Mouse (Mus musculus) gastrocnemius, postnatal 4 days (tissue): ENCODE results near the gene Mogs. TPM values are rescaled to one million over a fixed set of nuclear protein-coding genes. Genes with fewer than 3 reads are reported as not detected.
A peak's percentile ranks its signal among the peaks of the same experiment; 100 is the strongest.
"Not testable (repeated sequence)": the region's sequence is repeated elsewhere in the genome, so short reads cannot be mapped to it uniquely, and the experiment has no call there.

Experiments
- DNase-seq, 2 experiments: peaks; one replicate each; pipeline ENCODE4 v3.0.0; 2021 to 2022; ENCODE audit warnings: low spot score in 2 of 2, mixed read lengths in 2 of 2
- microRNA-seq: library from miRNA; unstranded; fragments of <30 nt; microRNA quantifications from one replicate; pipeline ENCODE4 v1.2.0, GENCODE M21; 2021
- total RNA-seq, 2 experiments: library from RNA; stranded (reverse); gene quantifications; 2 replicates each; pipeline ENCODE4 v1.2.3; 2021

Gene Mogs
- total RNA-seq, 2 experiments from 2014 or later = 20.0 to 21.9 TPM

DNA sequence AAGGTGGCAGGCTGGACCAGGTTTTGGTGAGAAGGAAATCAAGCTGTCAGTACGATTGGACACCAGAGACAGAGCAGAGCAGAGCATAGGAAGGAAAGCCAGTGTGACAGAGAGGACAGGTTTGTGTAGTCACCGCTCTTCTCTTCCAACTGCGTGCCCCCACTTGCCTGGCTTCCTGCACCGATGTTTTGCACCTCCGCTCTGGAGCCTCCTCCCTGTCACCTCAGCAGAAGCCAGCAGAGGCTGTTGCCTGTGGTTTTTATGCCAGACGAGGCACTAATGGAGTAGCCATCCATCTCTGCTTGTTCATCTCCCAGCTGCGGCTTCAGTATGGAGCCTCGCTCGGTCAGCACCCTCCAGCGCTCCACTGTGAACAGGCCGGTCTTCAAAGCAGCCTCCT, 27.6 kb downstream of the Mogs start:
- DNase-seq = no peak

DNA sequence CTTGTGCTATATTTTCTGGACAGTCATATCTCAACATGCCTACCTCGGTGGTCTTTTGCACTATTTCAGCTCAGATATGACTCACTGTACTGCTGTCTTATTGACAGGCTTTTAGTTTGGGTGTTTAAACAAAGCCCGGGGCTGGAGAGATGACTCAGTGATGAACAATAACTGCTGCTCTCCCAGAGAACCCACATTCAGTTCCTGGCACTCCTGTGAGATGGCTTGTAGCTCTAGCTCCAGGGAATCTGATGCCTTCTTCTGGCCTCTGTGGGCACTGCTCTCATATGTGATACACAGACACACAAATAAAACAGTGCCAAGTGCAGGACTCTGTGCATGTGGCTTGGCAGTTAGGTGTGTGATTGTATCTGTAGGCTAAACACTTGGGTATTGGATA, 29.9 kb downstream of the Mogs start:
- no peak for DNase-seq

DNA sequence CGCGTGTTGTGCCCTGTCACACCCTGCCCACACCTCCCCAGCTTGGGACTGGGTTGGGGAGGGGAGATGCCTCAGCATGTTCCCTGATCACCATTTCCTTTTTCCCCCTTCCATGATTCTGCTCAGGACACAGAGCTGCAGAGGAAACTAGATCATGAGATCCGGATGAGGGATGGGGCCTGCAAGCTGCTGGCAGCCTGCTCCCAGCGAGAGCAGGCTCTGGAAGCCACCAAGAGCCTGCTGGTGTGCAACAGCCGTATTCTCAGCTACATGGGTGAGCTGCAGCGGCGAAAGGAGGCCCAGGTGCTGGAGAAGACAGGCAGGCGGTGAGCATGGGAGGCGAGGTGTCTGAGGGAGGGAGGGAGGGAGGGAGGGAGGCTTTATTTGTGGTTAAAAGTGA, 30.5 kb downstream of the Mogs start:
- no peak for DNase-seq

DNA sequence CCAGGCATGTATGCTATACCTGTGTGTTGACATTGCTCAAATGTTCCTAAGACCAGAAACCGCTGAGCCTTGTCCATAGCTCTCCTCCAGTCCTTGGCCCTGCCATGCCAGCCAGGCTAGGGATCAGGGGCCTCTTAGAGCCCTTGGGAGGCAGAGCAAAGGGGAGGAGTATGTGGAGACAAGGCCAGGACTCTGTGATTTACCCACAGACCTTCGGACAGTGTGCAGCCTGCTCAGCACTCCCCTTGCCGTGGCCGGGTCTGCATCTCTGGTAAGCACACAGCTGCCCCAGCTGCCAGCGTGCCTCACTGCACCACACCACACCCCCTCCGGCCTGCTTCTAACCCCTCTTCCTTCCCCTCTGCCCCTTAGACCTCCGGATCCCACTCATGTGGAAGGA, 32.0 kb downstream of the Mogs start:
- DNase-seq = no peak

DNA sequence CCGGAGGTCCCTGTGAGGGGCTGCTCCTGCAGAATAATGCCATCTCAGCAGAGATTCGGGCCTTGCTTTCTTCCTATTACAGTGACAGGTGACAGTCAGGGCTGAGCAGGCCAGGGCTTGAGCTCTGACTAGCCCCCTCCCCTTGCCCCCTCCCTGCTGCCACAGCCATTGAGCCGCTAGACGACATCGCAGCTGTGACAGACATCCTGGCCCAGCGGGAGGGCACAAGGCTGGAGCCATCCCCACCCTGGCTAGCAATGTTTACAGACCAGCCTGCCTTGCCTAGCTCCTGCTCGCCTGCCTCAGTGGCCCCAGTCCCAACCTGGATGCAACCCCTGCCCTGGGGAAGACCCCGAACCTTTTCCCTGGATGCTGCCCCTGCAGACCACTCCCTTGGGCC, 36.4 kb downstream of the Mogs start:
- DNase-seq = no peak

DNA sequence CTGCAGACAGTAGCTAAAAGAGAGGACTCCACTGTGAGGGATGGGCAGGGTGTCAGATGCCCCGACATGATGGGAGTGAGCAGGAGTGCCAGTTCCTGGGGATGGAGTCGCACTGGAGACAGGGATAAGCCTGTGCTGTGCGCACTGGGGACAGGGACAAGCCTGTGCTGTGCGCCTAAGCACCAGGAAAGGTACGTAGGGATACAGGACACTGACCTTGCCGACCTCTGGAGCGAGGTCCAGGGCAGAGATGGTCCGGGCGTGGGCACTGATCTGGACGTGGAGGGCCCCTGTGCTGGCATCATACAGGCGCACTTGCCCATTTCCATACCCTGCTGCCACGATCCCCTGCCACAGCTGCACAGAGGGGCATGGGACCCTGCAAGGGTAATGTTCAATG, 37.7 kb downstream of the Mogs start:
- DNase-seq = no peak

DNA sequence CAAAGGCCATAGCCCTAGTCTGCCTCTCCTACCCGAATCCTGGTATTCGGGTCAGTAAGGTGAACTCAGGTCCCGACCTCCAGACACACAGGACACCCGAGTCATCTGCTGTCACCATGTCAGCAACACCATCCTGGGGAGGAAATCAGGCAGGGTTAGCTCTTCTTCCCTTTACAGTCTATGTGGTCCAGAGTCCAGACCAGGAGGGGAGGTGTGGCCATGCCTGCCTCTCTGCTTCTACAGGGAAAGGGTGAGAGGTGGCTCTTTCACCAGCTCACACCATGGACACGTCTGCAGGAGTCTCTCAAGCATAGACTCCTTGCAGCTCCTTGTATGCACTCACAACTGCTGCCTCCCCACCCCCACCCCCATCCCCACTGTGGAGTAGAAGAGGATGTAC, 38.2 kb downstream of the Mogs start:
- DNase-seq = no peak

DNA sequence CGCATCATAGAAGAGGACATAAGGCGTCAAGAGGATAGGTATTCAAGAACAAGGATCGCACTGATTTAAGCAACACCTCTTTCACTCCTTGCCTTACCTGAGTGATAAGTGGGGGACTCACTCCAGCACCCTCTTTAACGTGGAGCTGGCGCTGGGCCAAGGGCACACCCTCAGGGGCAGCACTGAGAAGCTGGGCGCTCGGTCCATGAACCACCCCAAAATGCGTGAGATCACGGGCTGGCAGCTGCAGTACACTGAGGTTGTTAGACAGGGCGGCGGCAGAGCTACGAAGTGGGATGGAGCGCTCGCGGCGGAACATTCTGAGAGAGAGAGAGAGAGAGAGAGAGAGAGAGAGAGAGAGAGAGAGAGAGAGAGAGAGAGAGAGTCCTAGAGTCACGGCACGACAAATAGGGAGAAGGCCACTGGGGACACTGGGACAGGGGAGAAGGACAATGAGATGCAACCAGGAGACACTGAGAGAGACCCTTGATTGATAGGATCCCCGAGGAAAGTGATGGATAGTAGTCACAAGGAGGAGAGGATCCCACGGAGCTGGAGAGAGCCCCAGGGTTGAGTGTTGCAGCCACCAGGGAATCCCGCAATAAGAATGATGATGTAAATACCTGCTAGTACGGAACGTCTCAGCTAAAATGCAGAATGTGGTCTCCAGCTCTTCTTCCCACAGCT, 40.4 kb downstream of the Mogs start:
- DNase-seq = peak in 1 of 2 experiments; percentile 45

DNA sequence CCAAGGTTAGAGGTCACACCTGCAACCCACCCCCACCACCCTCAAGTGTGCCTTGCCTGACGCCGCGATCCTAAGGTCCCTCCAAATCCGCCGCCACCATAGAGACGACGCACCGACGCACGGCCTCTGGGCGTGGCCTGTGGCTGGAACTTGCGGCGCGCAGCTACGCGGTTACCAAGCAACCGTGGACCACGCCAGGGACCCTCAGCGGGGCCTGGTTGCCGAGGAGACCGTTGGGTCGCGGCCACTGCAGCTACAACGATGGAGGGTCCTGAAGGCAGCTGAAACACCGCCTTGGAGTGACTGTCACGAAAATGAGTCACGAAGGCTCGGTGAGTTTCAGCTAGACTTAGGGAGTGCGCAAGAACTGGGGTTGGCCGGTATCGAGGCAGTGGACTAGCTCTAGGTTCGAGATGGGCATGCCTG, 41.0 kb downstream of the Mogs start, which contains the start of the genes Wdr54 and 1700003E16Rik:
Gene Wdr54 (minus strand): TSS at position 139 of the 426 bp plus-strand sequence.
Gene 1700003E16Rik (plus strand): TSS at position 146 of the 426 bp plus-strand sequence.
- peak in 1 of 2 experiments; percentile 60 for DNase-seq

DNA sequence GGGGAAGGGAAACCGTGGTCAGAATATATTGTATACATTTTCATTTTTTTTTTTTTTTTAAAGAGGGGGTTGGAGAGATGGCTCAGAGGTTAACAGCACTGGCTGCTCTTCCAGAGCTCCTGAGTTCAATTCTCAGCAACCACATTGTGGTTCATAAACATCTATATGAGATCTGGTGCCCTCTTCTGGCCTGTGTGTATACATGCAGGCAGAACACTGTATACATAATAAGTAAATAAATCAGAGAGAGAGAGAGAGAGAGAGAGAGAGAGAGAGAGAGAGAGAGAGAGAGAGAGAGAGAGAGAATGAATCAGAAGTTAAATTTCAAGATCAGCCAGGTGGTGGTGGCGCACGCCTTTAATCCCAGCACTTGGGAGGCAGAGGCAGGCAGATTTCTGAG, 44.2 kb downstream of the Mogs start:
- not testable (repeated sequence) for DNase-seq

DNA sequence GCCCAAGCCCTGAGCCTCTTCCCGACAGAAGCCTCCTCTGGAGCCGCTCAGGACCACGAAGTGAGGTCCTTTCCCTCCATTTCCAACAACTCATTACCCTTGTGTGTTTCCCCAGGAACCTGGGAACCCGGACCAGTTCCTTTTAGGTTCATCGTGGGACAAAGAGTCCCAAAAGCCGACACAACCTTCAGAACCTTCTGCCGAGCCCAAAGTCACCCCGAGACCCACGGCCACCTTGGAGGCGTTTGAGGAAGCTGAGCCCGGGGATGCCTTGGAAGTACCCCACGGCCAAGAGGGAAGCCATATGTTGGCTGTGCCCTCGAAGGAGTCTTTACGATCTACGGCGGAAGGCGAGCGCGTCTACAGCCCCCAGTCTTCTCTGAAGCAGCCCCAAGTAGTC, 46.1 kb downstream of the Mogs start:
- no peak for DNase-seq

DNA sequence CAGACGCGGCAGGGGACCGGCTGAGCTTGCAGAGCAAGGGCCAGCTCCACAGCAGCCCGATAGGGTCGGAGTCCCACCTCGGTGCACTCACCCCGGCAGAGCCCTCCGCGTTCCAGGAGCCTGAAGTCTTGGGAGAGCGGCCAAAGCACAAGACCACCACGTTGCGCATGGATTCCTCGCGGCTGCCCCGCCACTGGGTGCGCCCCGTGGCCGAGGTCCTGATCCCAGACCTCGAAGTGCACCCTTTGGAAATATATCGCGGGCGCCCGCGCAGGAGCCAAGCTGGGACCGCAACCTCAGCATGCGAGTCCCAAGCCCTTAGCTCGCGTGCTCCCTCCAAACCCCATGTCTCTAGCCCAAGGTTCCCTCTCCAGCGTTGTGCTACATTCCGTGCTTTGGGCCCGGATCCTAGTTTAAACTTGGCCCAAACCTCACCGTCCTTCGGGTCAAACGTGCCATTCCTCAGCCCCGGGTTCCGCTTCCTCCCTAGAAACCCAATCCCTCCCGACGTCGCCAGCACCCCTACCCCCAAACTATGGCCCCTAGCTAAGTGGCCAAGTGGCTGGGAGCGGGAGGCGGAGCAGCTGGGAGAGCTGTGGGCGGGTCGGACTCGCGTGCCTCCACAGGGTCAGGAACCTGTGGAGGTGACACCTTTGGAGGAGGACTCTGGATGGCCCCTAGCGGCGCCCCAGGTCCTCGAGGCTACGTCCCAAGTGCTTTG, 46.8 kb downstream of the Mogs start:
- DNase-seq = peak in 1 of 2 experiments; percentile 47

DNA sequence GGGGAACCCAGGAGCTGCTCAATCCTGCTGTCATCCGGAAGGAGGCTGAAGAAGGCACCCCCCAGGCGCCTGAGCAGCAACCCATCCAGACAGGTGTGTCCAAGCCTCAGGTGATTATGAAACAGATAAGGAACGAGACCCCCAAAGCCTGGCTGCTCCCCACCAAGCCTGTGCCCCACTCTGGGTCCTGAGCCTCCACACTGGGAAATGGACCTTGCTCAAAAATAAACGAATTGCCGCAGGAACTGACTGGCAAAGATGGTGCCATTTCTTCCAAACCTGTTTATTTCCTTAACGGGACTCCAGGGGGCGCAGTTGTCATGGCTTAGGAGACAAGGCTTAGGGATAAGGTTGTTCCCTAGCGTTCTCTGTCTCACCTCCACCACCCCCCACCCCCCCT, 47.4 kb downstream of the Mogs start:
- DNase-seq = peak in 1 of 2 experiments; percentile 52

DNA sequence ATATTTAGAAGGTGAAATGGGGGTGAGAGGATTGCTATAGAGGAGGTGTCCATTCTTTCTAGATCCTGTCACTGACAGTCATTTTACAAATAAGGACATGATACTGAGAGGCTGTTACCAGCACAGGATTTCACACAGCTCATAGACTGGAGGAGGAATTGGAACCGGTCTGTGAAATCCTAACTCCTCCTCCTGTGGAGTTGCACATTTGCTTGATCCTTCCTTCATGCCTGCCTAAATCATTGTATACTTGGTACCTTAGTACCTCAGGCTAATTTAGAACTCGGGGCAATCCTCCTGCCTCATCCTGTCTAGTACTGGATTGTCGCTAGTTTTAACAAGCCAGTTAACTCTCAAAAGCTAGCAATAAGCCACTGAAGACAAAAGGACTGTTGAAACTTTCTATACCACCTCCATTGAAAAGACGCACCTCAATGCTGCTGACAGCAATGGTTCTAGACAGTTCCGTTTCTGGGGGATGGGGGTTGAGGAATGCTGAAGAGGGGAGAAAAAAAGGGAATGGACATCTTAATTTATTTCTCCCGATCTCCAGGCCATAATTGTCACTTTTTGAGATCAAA, 49.8 kb downstream of the Mogs start:
- DNase-seq = no peak

DNA sequence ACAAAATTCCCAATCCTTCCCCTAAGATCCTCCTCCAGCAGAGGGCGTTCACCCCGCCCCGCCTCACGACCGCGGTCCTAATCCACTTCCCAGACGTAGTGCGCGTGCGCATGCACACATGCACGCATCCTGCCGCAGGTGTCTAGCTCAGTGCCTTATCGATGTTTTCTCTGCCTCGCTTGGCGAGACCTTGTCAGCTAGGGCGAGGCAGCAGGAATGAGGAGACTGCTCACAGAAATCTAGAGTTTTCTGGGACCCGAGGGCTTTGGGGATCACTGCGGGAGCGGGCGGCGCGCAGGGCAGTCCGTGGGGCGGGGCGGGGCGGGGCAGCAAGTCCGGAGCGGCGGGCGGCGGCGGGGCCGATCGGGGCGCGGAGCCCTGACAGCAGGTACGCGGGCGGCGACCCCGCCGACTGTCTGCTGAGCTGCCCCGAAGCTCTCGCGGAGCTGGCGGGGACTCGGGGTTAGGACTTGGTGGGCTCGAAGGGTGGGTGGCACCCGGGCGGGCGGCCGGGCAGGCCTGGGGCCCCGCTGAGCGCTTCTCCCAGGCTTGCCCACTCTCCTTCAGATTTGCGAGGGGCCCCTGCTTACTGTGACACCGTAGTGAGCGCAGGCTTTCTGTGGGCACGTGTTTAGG, 50.4 kb downstream of the Mogs start, which contains the start of gene Dctn1:
Gene Dctn1 (plus strand): TSS at position 314 of the 636 bp plus-strand sequence.
- peak; percentile 92 to 97 for DNase-seq

DNA sequence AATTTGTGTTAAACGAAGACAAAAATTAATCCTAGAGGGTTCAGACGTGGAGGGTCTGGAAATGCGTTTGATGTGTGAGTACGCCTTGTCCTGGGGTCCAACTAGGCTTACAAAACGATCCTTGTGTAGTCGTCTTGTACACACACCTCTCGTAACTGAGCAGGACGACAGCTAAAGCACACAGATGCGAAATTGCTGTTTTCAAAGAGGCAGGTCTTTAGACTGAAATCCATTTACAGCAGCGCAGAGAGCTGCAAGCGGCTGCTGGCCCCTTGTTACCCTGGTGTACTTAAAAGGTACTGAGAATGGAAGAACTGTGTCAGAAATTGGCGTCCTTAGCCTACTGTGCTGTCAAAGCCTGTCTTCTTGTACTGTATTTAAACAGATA, 50.9 kb downstream of the Mogs start:
- DNase-seq = no peak

Small RNA genes within 50 kb of the gene (microRNA-seq; reads per million reads assigned to microRNA genes)
- gene Mir3470a = not detected

Other genes with a start within 250 kb of the Mogs start
- gene Sema4f, start 175.7 kb upstream of the Mogs start, total RNA-seq = 1 to 10 TPM in 1 of 2 experiments, under 1 TPM in 1; 0.78 to 1.0 TPM
- gene M1ap, start 168.6 kb upstream of the Mogs start, total RNA-seq = under 1 TPM in 1 of 2 experiments, not detected in 1; 0.88 TPM
- 10 to 100 TPM in 1 of 2 experiments, 1 to 10 TPM in 1; 9.1 to 10.4 TPM for gene Dok1, start 82.0 kb upstream of the Mogs start, total RNA-seq
- 10 to 100 TPM; 15.4 to 17.3 TPM for gene Loxl3, start 81.3 kb upstream of the Mogs start, total RNA-seq
- gene Aup1, start 61.0 kb upstream of the Mogs start, total RNA-seq = 10 to 100 TPM; 75.5 to 86.3 TPM
- 10 to 100 TPM; 30.1 to 33.5 TPM for gene Htra2, start 60.2 kb upstream of the Mogs start, total RNA-seq
- 1 to 10 TPM in 1 of 2 experiments, under 1 TPM in 1; 0.70 to 1.1 TPM for gene Dqx1, start 57.7 kb upstream of the Mogs start, total RNA-seq
- not detected for gene Tlx2, start 45.2 kb upstream of the Mogs start, total RNA-seq
- 10 to 100 TPM in 1 of 2 experiments, 1 to 10 TPM in 1; 9.4 to 11.3 TPM for gene Pcgf1, start 37.6 kb upstream of the Mogs start, total RNA-seq
- not detected for gene Lbx2, start 29.1 kb upstream of the Mogs start, total RNA-seq
- 1 to 10 TPM; 2.5 to 2.8 TPM for gene Ccdc142, start 13.9 kb upstream of the Mogs start, total RNA-seq
- 1 to 10 TPM; 2.2 to 2.7 TPM for gene Gm42688, start 13.9 kb upstream of the Mogs start, total RNA-seq
- gene Mrpl53, start 6.5 kb upstream of the Mogs start, total RNA-seq = 100 to 1,000 TPM in 1 of 2 experiments, 10 to 100 TPM in 1; 79.5 to 100 TPM
- 10 to 100 TPM; 52.7 to 62.3 TPM for gene Wbp1, start 6.1 kb downstream of the Mogs start, total RNA-seq
- gene Ino80b, start 9.9 kb downstream of the Mogs start, total RNA-seq = 10 to 100 TPM; 18.6 to 20.6 TPM
- gene Rtkn, start 20.0 kb downstream of the Mogs start, total RNA-seq = 10 to 100 TPM; 31.0 to 34.6 TPM
- 1 to 10 TPM; 1.9 to 2.5 TPM for gene Wdr54, start 40.9 kb downstream of the Mogs start, total RNA-seq
- gene 1700003E16Rik, start 40.9 kb downstream of the Mogs start, total RNA-seq = not detected
- 100 to 1,000 TPM; 140 to 149 TPM for gene Dctn1, start 50.4 kb downstream of the Mogs start, total RNA-seq
- gene Slc4a5, start 104.3 kb downstream of the Mogs start, total RNA-seq = under 1 TPM in 1 of 2 experiments, not detected in 1; 0.07 TPM
- gene Mthfd2, start 210.4 kb downstream of the Mogs start, total RNA-seq = 10 to 100 TPM in 1 of 2 experiments, 1 to 10 TPM in 1; 7.5 to 10.6 TPM
- gene Mob1a, start 210.5 kb downstream of the Mogs start, total RNA-seq = 10 to 100 TPM; 36.6 to 42.8 TPM
- 100 to 1,000 TPM; 118 to 137 TPM for gene Bola3, start 233.7 kb downstream of the Mogs start, total RNA-seq